In genomic region chr16:3231566-3231965, GRCm38 (mm10) we compare ENCODE assay signal across 10 mouse cellular contexts.
DNase-seq lines count a peak whose midpoint lies in the region; ATAC-seq lines count a peak whose summit lies in the region.
"Had no signal": no experiment of that assay in that cellular context is flagged by ENCODE, and none has a peak within 500 bp of the region (broad histone marks: within the 10 kb centered on the region; RNA-seq: fewer than 3 reads in every experiment).

No protein-coding gene starts in this region.

- ATAC-seq in heart, embryonic 11.5 days (replicated peaks; ENCODE audit: insufficient number of reproducible peaks, low FRiP score, low TSS enrichment): peak; percentile 61

- no peak overlapping the region for H3K4me2 ChIP-seq in heart, embryonic 11.5 days

- 60% methylated on average over 3 of the region's 3 CpGs for WGBS in heart, embryonic 11.5 days (ENCODE audit: insufficient replicate concordance)

- H3K9me3 ChIP-seq in heart, embryonic 11.5 days (replicated peaks; ENCODE audit: control insufficient read depth, low read length): peaks cover 51% of the 10 kb centered on the region
- H3K9me3 ChIP-seq in megakaryocyte, embryonic 14.5 days: peaks cover 52% of the 10 kb centered on the region

- H3K9ac ChIP-seq in heart, embryonic 11.5 days (ENCODE audit: low read depth, low read length): no peak overlapping the region

- H3K27me3 ChIP-seq in heart, embryonic 11.5 days (ENCODE audit: control insufficient read depth, insufficient read depth, low read length): no peaks in the 10 kb centered on the region
- no peaks in the 10 kb centered on the region for H3K27me3 ChIP-seq in megakaryocyte, embryonic 14.5 days (replicated peaks)

- DNase-seq in heart, postnatal 25 days (ENCODE audit: low spot score): no peak
- DNase-seq in urinary bladder, postnatal 4 days (ENCODE audit: low spot score in 2 of 2): peak; percentile 18 to 60
- no peak for DNase-seq in urinary bladder, postnatal 36 days (ENCODE audit: low spot score in 2 of 2)
- DNase-seq in left cerebral cortex, postnatal 14 days (ENCODE audit: low spot score in 2 of 2): no peak
- no peak for DNase-seq in spleen, postnatal 14 days (ENCODE audit: low spot score in 2 of 2)
- DNase-seq in thymus, adult 18-20 months: no peak
- DNase-seq: B cell, adult 2 months had no signal

- peaks cover 12% of the 10 kb centered on the region for H3K36me3 ChIP-seq in heart, embryonic 11.5 days (ENCODE audit: control insufficient read depth, insufficient read depth, low read length)
- H3K36me3 ChIP-seq in megakaryocyte, embryonic 14.5 days (replicated peaks; ENCODE audit: low read length): no peaks in the 10 kb centered on the region

- no peaks in the 10 kb centered on the region for H3K4me1 ChIP-seq in heart, embryonic 11.5 days (ENCODE audit: control insufficient read depth, insufficient read depth, low read length)
- no peaks in the 10 kb centered on the region; the same call in 1 of the 2 replicates for H3K4me1 ChIP-seq in megakaryocyte, embryonic 14.5 days

- intact Hi-C loops in heart, postnatal 25 days (cut with DNase I): no loop called here
- intact Hi-C loops in left cerebral cortex, postnatal 14 days (cut with DNase I): no loop called here

- no peak overlapping the region for H3K27ac ChIP-seq in heart, embryonic 11.5 days (ENCODE audit: low read depth, low read length)
- H3K27ac ChIP-seq: macrophage had no signal

- no peak overlapping the region for H3K4me3 ChIP-seq in heart, embryonic 11.5 days (ENCODE audit: low read depth, low read length)
- H3K4me3 ChIP-seq in megakaryocyte, embryonic 14.5 days (replicated peaks): peak overlapping the region; percentile 3

Comparison
In these comparisons a context has a peak if more than half of its experiments do, and no peak if none do; other contexts are left out.
1. DNase-seq: peak in urinary bladder, postnatal 4 days (2 of 2); none in heart, postnatal 25 days (single experiment), urinary bladder, postnatal 36 days (0 of 2), left cerebral cortex, postnatal 14 days (0 of 2), spleen, postnatal 14 days (0 of 2) and thymus, adult 18-20 months (0 of 2).